In genomic region chr12:25095538-25095937, GRCm38 (mm10) we compare ENCODE assay signal across 8 mouse cellular contexts. TPM values are rescaled to one million over a fixed set of nuclear protein-coding genes. Genes with fewer than 3 reads are reported as not detected.
DNase-seq lines count a peak whose midpoint lies in the region; ATAC-seq and TF ChIP-seq lines count a peak whose summit lies in the region.

No protein-coding gene starts in this region.

- peak overlapping the region; percentile 81 for H3K4me3 ChIP-seq in heart, embryonic 15.5 days
- H3K4me3 ChIP-seq in hindbrain, embryonic 10.5 days = peak overlapping the region; percentile 85

- no peaks in the 10 kb centered on the region for H3K27me3 ChIP-seq in heart, embryonic 15.5 days
- H3K27me3 ChIP-seq in Patski = no peaks in the 10 kb centered on the region
- peaks cover 10% of the 10 kb centered on the region for H3K27me3 ChIP-seq in hindbrain, embryonic 10.5 days (ENCODE audit: insufficient read depth, poor library complexity, severe bottlenecking)

- CTCF ChIA-PET in Patski (lab: Charles Lee) = no interaction called here

- H3K36me3 ChIP-seq in heart, embryonic 15.5 days = no peaks in the 10 kb centered on the region
- H3K36me3 ChIP-seq in hindbrain, embryonic 10.5 days = peaks cover 5% of the 10 kb centered on the region; the same call in 1 of the 2 replicates

- no peak for DNase-seq in heart, adult 18-20 months
- DNase-seq in Patski (ENCODE audit: low read depth, low spot score) = no peak
- DNase-seq in hindbrain, embryonic 10.5 days (ENCODE audit: low spot score) = no peak
- no peak for DNase-seq in layer of hippocampus, postnatal 36 days
- no peak for DNase-seq in cerebellum, postnatal 4 days (ENCODE audit: low spot score in 2 of 2)
- DNase-seq in ovary, postnatal 14 days (ENCODE audit: low spot score) = no peak

- peak overlapping the region; percentile 96 for H3K27ac ChIP-seq in heart, embryonic 15.5 days
- peak overlapping the region; percentile 98 for H3K27ac ChIP-seq in hindbrain, embryonic 10.5 days

- no peak for ATAC-seq in heart, embryonic 15.5 days (replicated peaks; ENCODE audit: insufficient number of reproducible peaks, insufficient read depth, low FRiP score, low read depth)
- ATAC-seq in Patski = peak; percentile 0
- peak; percentile 2 for ATAC-seq in megakaryocyte progenitor cell, adult 5-6 weeks (replicated peaks; ENCODE audit: poor library complexity)

- peak overlapping the region; percentile 92 for H3K4me2 ChIP-seq in heart, embryonic 15.5 days

- H3K9me3 ChIP-seq in heart, embryonic 15.5 days (replicated peaks) = no peaks in the 10 kb centered on the region
- no peaks in the 10 kb centered on the region for H3K9me3 ChIP-seq in hindbrain, embryonic 10.5 days

- H3K4me1 ChIP-seq in heart, embryonic 15.5 days (replicated peaks) = peaks cover 35% of the 10 kb centered on the region
- H3K4me1 ChIP-seq in hindbrain, embryonic 10.5 days (replicated peaks) = peaks cover 59% of the 10 kb centered on the region

- peak overlapping the region; percentile 76 for H3K9ac ChIP-seq in heart, embryonic 15.5 days

- no peak for TF ChIP-seq CTCF in Patski (IDR thresholded peaks at IDR 0.05)

- POLR2A ChIA-PET in Patski (lab: Charles Lee) = interaction anchor here (1.3 kb wide), 1 partner anchor 36 kb away, joined by 3 read pairs; no protein-coding TSS in a partner anchor

- WGBS in heart, embryonic 15.5 days = under 1% methylated on average over 19 of the region's 19 CpGs
- under 1% methylated on average over 19 of the region's 19 CpGs for WGBS in hindbrain, embryonic 10.5 days

- in situ Hi-C loops in Patski (cut with MboI; ENCODE audit: low pct_unique_long_range_greater_than_20kb) = loop anchor here (5.0 to 25.0 kb wide), 4 partner anchors 322 to 1317 kb away; partner anchors contain the start of gene Rnf144a

RNA-seq across cellular contexts. Expression of gene Id2, which starts 1.4 kb away (rescaled TPM):
- 170 and 206 TPM in 2 replicates for polyA plus RNA-seq in heart, embryonic 15.5 days (2015; fragmentation: Nextera tagmentation; extraction: Ambion mirVana)
- total RNA-seq in heart, adult 18-20 months (2021) = 10 to 100 TPM in 1 of 2 experiments, 1 to 10 TPM in 1; 8.8 to 13.0 TPM
- polyA plus RNA-seq in Patski (2021) = 144 TPM
- polyA plus RNA-seq in hindbrain, embryonic 10.5 days (2016; fragmentation: Nextera tagmentation; extraction: Ambion mirVana) = 360 and 369 TPM in 2 replicates
- 21.8 and 32.4 TPM in 2 replicates for total RNA-seq in megakaryocyte progenitor cell, adult 5-6 weeks (2015)
- total RNA-seq in megakaryocyte progenitor cell, adult 5-6 weeks (2017) = 8.3 and 15.5 TPM in 2 replicates
- total RNA-seq in layer of hippocampus, postnatal 36 days (2021) = 100 to 1,000 TPM in 1 of 2 experiments, 10 to 100 TPM in 1; 94.5 to 109 TPM
